Mouse (Mus musculus): ENCODE measurements around the gene Znrf2. TPM values are rescaled to one million over a fixed set of nuclear protein-coding genes. Genes with fewer than 3 reads are reported as not detected.
A peak's percentile ranks its signal among the peaks of the same experiment; 100 is the strongest.

Gene Znrf2
- total and polyA plus RNA-seq, 3 experiments, result 16.0 to 26.9 (median 18.3) TPM

DNA sequence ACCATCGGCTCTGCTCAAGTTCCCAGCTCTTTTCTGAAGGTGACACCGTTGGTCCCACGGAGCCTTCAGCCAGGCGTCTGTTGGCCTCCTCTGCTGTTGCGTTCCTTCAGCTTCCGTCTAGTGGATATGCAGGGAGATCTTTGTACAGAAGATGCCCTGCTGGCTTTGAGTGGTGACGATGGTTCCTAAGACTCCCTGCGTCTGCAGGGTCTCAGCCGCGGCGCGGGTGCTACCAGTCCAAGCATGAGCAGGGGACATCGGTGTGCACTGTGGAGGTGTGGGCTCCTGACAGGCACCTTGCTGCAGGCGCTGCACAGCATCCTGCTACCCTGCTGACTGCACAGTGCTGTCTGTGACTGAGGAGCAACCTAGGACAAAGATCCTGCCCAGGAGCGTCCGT lies 107.8 kb downstream of the Znrf2 start:
- no peak overlapping the region for H3K9ac ChIP-seq (ENCODE audit: insufficient read depth, low read depth)
- no peaks in the 10 kb centered on the region for H3K9me3 ChIP-seq (replicated peaks; ENCODE audit: low read length)
- no peak for TF ChIP-seq USF1 (IDR thresholded peaks at IDR 0.05; ENCODE audit: low read depth, low read length)
- H3K79me2 ChIP-seq (replicated peaks; ENCODE audit: control insufficient read depth, extremely low read depth, insufficient read depth, poor library complexity, severe bottlenecking), result no peaks in the 10 kb centered on the region
- no peaks in the 10 kb centered on the region for H3K36me3 ChIP-seq (replicated peaks in 1 of 2; ENCODE audit: control insufficient read depth in 1 of 2, insufficient read depth in 1 of 2, low read length in 1 of 2)
- no peak overlapping the region for H3K4me2 ChIP-seq (ENCODE audit: insufficient read depth, low read depth, poor library complexity, severe bottlenecking)
- H3K4me3 ChIP-seq (replicated peaks in 1 of 3; ENCODE audit: low read depth in 2 of 3, low read length in 2 of 3, poor library complexity in 1 of 3), result no peak overlapping the region
- peaks cover 3 to 16% of the 10 kb centered on the region in 2 experiments; a peak in 2 of 4 replicates for H3K4me1 ChIP-seq (ENCODE audit: control insufficient read depth in 1 of 2, insufficient read depth in 2 of 2)
- DNase-seq (ENCODE audit: extremely low read depth), result no peak
- in situ Hi-C loops (cut with MboI; ENCODE audit: low pct_ligation_motif_present, low pct_unique_long_range_greater_than_20kb, low sequenced_read_pairs), result loop anchor here (10.0 to 25.0 kb wide), 3 partner anchors 212 to 337 kb away; partner anchors contain the start of genes Fkbp14 and Plekha8
- no peak overlapping the region for H3K27ac ChIP-seq (ENCODE audit: insufficient read depth, low read depth)
- H3K27me3 ChIP-seq (replicated peaks), result no peaks in the 10 kb centered on the region
- dilution Hi-C loops (cut with MboI; ENCODE audit: extremely low pct_ligation_motif_present, extremely low pct_unique_long_range_greater_than_20kb, low sequenced_read_pairs), result no loop called here

DNA sequence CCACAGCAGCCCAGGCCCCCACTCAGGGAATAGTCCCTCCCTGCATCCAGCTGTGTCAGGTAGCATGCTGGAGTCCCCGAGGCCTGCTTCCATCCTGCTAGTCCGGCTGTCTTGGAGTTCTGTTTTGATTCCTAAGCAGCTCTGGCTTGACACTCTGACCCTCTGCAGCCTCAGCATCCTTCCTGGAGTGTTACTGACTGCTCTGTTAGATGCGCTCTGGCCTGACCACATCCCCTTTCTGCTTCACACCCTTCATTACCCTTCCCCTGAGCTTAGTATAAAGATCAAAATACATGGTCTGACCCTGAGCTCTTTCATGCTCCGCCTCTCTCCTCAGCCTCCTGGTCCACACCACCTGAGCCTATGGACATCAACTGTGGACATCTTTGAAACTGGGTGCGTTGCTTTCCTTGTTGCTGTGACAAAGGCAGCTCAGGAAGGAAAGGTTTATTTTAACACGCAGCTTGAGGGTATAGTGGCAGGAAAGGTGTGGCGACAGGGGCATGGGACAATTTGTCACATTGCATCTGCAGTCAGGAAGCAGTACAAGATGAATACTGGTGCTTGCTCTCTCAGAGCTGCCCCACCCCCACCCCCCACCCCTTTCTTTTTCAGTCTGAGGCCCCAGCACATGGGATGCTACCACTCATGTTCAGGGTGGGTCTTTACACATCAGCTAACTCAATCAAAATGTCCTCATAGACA lies 109.2 kb downstream of the Znrf2 start:
- Histone ChIP-seq H3K4me3 (replicated peaks in 1 of 3; ENCODE audit: low read depth in 2 of 3, low read length in 2 of 3, poor library complexity in 1 of 3) (no peak overlapping the region), H3K4me2 (ENCODE audit: insufficient read depth, low read depth, poor library complexity, severe bottlenecking) (no peak overlapping the region), H3K36me3 (replicated peaks in 1 of 2; ENCODE audit: control insufficient read depth in 1 of 2, insufficient read depth in 1 of 2, low read length in 1 of 2) (no peaks in the 10 kb centered on the region), H3K79me2 (replicated peaks; ENCODE audit: control insufficient read depth, extremely low read depth, insufficient read depth, poor library complexity, severe bottlenecking) (no peaks in the 10 kb centered on the region), H3K9ac (ENCODE audit: insufficient read depth, low read depth) (no peak overlapping the region), H3K27me3 (replicated peaks) (no peaks in the 10 kb centered on the region), H3K9me3 (replicated peaks; ENCODE audit: low read length) (no peaks in the 10 kb centered on the region), H3K4me1 (ENCODE audit: control insufficient read depth in 1 of 2, insufficient read depth in 2 of 2) (peaks cover 3 to 16% of the 10 kb centered on the region in 2 experiments; a peak in 2 of 4 replicates), H3K27ac (ENCODE audit: insufficient read depth, low read depth) (no peak overlapping the region)
- DNase-seq (ENCODE audit: extremely low read depth), result peak; percentile 23
- no peak for TF ChIP-seq MYC (IDR thresholded peaks at IDR 0.05; ENCODE audit: low read depth, low read length)
- TF ChIP-seq E2F4 (IDR thresholded peaks at IDR 0.05; ENCODE audit: insufficient replicate concordance, low read depth, low read length), result no peak
- TF ChIP-seq ZKSCAN1 (IDR thresholded peaks at IDR 0.05; ENCODE audit: borderline replicate concordance, low read depth, low read length), result no peak
- TF ChIP-seq USF1 (IDR thresholded peaks at IDR 0.05; ENCODE audit: low read depth, low read length), result no peak
- TF ChIP-seq MAX (IDR thresholded peaks at IDR 0.05; ENCODE audit: low read length), result no peak
- TF ChIP-seq CHD2 (IDR thresholded peaks at IDR 0.05; ENCODE audit: low read length), result no peak
- dilution Hi-C loops (cut with MboI; ENCODE audit: extremely low pct_ligation_motif_present, extremely low pct_unique_long_range_greater_than_20kb, low sequenced_read_pairs), result no loop called here
- in situ Hi-C loops (cut with MboI; ENCODE audit: low pct_ligation_motif_present, low pct_unique_long_range_greater_than_20kb, low sequenced_read_pairs), result loop anchor here (10.0 kb wide), 1 partner anchor 239 kb away; no protein-coding TSS in a partner anchor

DNA sequence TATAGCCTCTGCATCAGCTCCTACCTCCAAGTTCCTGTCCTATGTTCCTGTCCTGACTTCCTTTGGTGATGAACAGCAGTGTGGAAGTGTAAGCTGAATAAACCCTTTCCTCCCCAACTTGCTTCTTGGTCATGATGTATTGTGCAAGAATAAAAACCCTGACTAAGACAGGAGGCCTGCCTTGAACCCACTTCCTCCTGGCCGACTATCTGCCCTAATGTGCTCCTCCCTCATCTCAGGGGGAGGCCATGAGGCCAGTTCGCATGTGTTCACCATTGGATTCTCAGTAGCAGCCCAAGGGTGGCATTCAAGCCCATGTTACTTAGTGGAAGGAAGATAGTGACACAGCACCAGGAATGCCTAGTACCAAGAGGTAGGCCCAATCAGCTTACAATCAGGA lies 110.2 kb downstream of the Znrf2 start:
- Histone ChIP-seq H3K4me2 (ENCODE audit: insufficient read depth, low read depth, poor library complexity, severe bottlenecking) (no peak overlapping the region), H3K9ac (ENCODE audit: insufficient read depth, low read depth) (no peak overlapping the region), H3K36me3 (replicated peaks in 1 of 2; ENCODE audit: control insufficient read depth in 1 of 2, insufficient read depth in 1 of 2, low read length in 1 of 2) (no peaks in the 10 kb centered on the region), H3K4me3 (replicated peaks in 1 of 3; ENCODE audit: low read depth in 2 of 3, low read length in 2 of 3, poor library complexity in 1 of 3) (no peak overlapping the region), H3K4me1 (ENCODE audit: control insufficient read depth in 1 of 2, insufficient read depth in 2 of 2) (peaks cover 3 to 16% of the 10 kb centered on the region in 2 experiments; a peak in 2 of 4 replicates), H3K27me3 (replicated peaks) (no peaks in the 10 kb centered on the region), H3K9me3 (replicated peaks; ENCODE audit: low read length) (no peaks in the 10 kb centered on the region), H3K27ac (ENCODE audit: insufficient read depth, low read depth) (no peak overlapping the region), H3K79me2 (replicated peaks; ENCODE audit: control insufficient read depth, extremely low read depth, insufficient read depth, poor library complexity, severe bottlenecking) (no peaks in the 10 kb centered on the region)
- in situ Hi-C loops (cut with MboI; ENCODE audit: low pct_ligation_motif_present, low pct_unique_long_range_greater_than_20kb, low sequenced_read_pairs) (loop anchor here (10.0 kb wide), 1 partner anchor 238 kb away; no protein-coding TSS in a partner anchor), dilution Hi-C loops (cut with MboI; ENCODE audit: extremely low pct_ligation_motif_present, extremely low pct_unique_long_range_greater_than_20kb, low sequenced_read_pairs) (no loop called here)
- DNase-seq (ENCODE audit: extremely low read depth), result no peak
- TF ChIP-seq EP300 (IDR thresholded peaks at IDR 0.05; ENCODE audit: low read length), result no peak
- no peak for TF ChIP-seq CHD1 (IDR thresholded peaks at IDR 0.05; ENCODE audit: low read depth, low read length)
- no peak for TF ChIP-seq E2F4 (IDR thresholded peaks at IDR 0.05; ENCODE audit: insufficient replicate concordance, low read depth, low read length)
- TF ChIP-seq USF2 (conservative IDR thresholded peaks at IDR 0.05; ENCODE audit: low read depth, low read length), result no peak

Measured in CH12.LX (cell line).